Comparison of ENCODE assay signal across 10 mouse cellular contexts in genomic region chr3:95499496-95500140, GRCm38 (mm10). TPM values are rescaled to one million over a fixed set of nuclear protein-coding genes. Genes with fewer than 3 reads are reported as not detected.
DNase-seq lines count a peak whose midpoint lies in the region; ATAC-seq lines count a peak whose summit lies in the region.
"Had no signal": no experiment of that assay in that cellular context is flagged by ENCODE, and none has a peak within 500 bp of the region (broad histone marks: within the 10 kb centered on the region; RNA-seq: fewer than 3 reads in every experiment).

No protein-coding gene starts in this region.

- H3K4me2 ChIP-seq in kidney, embryonic 16.5 days (replicated peaks; ENCODE audit: low read depth, low read length) = peak overlapping the region; percentile 27
- H3K4me2 ChIP-seq in embryonic facial prominence, embryonic 15.5 days (replicated peaks) = peak overlapping the region; percentile 49
- H3K4me2 ChIP-seq: forebrain, embryonic 13.5 days had no signal

- no peak for DNase-seq in kidney, adult 8-10 months
- peak; percentile 25 for DNase-seq in lung, postnatal 14 days
- DNase-seq in thymus, postnatal 25 days = no peak

- H3K36me3 ChIP-seq in kidney, embryonic 16.5 days (ENCODE audit: insufficient read depth, low read length) = peaks cover 15% of the 10 kb centered on the region
- peaks cover 29% of the 10 kb centered on the region for H3K36me3 ChIP-seq in embryonic facial prominence, embryonic 15.5 days

- H3K27me3 ChIP-seq in kidney, embryonic 16.5 days (ENCODE audit: insufficient read depth, low read length) = no peaks in the 10 kb centered on the region
- H3K27me3 ChIP-seq in embryonic facial prominence, embryonic 15.5 days = no peaks in the 10 kb centered on the region
- H3K27me3 ChIP-seq: forebrain, embryonic 13.5 days had no signal

- ATAC-seq in kidney, embryonic 16.5 days (ENCODE audit: low FRiP score, low TSS enrichment) = no peak
- ATAC-seq in embryonic facial prominence, embryonic 15.5 days (ENCODE audit: insufficient number of reproducible peaks, low FRiP score, low TSS enrichment, low read depth) = no peak; the same call in 1 of the 2 replicates
- no peak for ATAC-seq in erythroid progenitor cell, adult 5-6 weeks (replicated peaks; ENCODE audit: low FRiP score, poor library complexity, severe bottlenecking)
- ATAC-seq: forebrain, embryonic 13.5 days had no signal

- WGBS in kidney, embryonic 16.5 days = 53% methylated on average over 10 of the region's 10 CpGs
- WGBS in embryonic facial prominence, embryonic 15.5 days = 27% methylated on average over 10 of the region's 10 CpGs

- H3K4me3 ChIP-seq in kidney, embryonic 16.5 days (ENCODE audit: low read length) = no peak overlapping the region
- H3K4me3 ChIP-seq in brown adipose tissue, adult 24 weeks (ENCODE audit: insufficient read depth, low read depth, low read length) = peak overlapping the region; percentile 20
- H3K4me3 ChIP-seq in embryonic facial prominence, embryonic 15.5 days (replicated peaks) = peak overlapping the region; percentile 40
- H3K4me3 ChIP-seq: forebrain, embryonic 13.5 days had no signal

- no peaks in the 10 kb centered on the region for H3K4me1 ChIP-seq in kidney, embryonic 16.5 days (ENCODE audit: insufficient read depth, low read length)
- H3K4me1 ChIP-seq in brown adipose tissue, adult 24 weeks (ENCODE audit: control insufficient read depth, insufficient read depth, insufficient read length, low read length) = 0 out of 2 replicates have a peak, but pooled peaks cover 3% of the 10 kb centered on the region
- H3K4me1 ChIP-seq in embryonic facial prominence, embryonic 15.5 days = peaks cover 7% of the 10 kb centered on the region

- no peak overlapping the region for H3K9ac ChIP-seq in kidney, embryonic 16.5 days (replicated peaks; ENCODE audit: low read length)
- H3K9ac ChIP-seq in embryonic facial prominence, embryonic 15.5 days = no peak overlapping the region
- H3K9ac ChIP-seq: forebrain, embryonic 13.5 days; liver, embryonic 14.5 days had no signal

- H3K9me3 ChIP-seq in kidney, embryonic 16.5 days (ENCODE audit: low read length) = no peaks in the 10 kb centered on the region
- H3K9me3 ChIP-seq in embryonic facial prominence, embryonic 15.5 days (replicated peaks) = no peaks in the 10 kb centered on the region
- H3K9me3 ChIP-seq: forebrain, embryonic 13.5 days had no signal

- H3K27ac ChIP-seq in kidney, embryonic 16.5 days (ENCODE audit: low read length) = no peak overlapping the region
- H3K27ac ChIP-seq in brown adipose tissue, adult 24 weeks (replicated peaks; ENCODE audit: low read depth, low read length) = peak overlapping the region; percentile 16; the same call in 1 of the 2 replicates
- peak overlapping the region; percentile 77 for H3K27ac ChIP-seq in embryonic facial prominence, embryonic 15.5 days (replicated peaks)
- H3K27ac ChIP-seq: forebrain, embryonic 13.5 days; liver, embryonic 14.5 days had no signal

RNA-seq across cellular contexts. Expression of gene Ctsk, which starts 0.6 kb away (rescaled TPM):
- 5.6 and 8.9 TPM in 2 replicates for polyA plus RNA-seq in kidney, embryonic 16.5 days (2015; fragmentation: Nextera tagmentation; extraction: Ambion mirVana)
- 7.5 and 12.3 TPM in 2 replicates for polyA plus RNA-seq in brown adipose tissue, adult 24 weeks (2012; ENCODE audit: insufficient read depth, insufficient read length, missing spikeins)
- 122 and 138 TPM in 2 replicates for polyA plus RNA-seq in embryonic facial prominence, embryonic 15.5 days (2015; fragmentation: Nextera tagmentation; extraction: Ambion mirVana)
- total RNA-seq in erythroid progenitor cell, adult 5-6 weeks (2015; ENCODE audit: low replicate concordance) = 3.4 TPM in 1 of 2 replicates, not detected in the other
- not detected in 2 replicates for total RNA-seq in erythroid progenitor cell, adult 5-6 weeks (2017; ENCODE audit: low replicate concordance)

RNA-seq across cellular contexts. Expression of gene Ctss, which starts 27.0 kb away (rescaled TPM):
- 12.1 and 12.4 TPM in 2 replicates for polyA plus RNA-seq in kidney, embryonic 16.5 days (2015; fragmentation: Nextera tagmentation; extraction: Ambion mirVana)
- 21.0 and 22.4 TPM in 2 replicates for polyA plus RNA-seq in brown adipose tissue, adult 24 weeks (2012; ENCODE audit: insufficient read depth, insufficient read length, missing spikeins)
- polyA plus RNA-seq in embryonic facial prominence, embryonic 15.5 days (2015; fragmentation: Nextera tagmentation; extraction: Ambion mirVana) = 22.1 and 22.2 TPM in 2 replicates
- total RNA-seq in erythroid progenitor cell, adult 5-6 weeks (2015; ENCODE audit: low replicate concordance) = 97.3 and 108 TPM in 2 replicates
- 104 and 120 TPM in 2 replicates for total RNA-seq in erythroid progenitor cell, adult 5-6 weeks (2017; ENCODE audit: low replicate concordance)

RNA-seq across cellular contexts. Expression of gene Hormad1, which starts 59.9 kb away (rescaled TPM):
- polyA plus RNA-seq in kidney, embryonic 16.5 days (2015; fragmentation: Nextera tagmentation; extraction: Ambion mirVana) = 0.17 TPM in 1 of 2 replicates, not detected in the other
- not detected in 2 replicates for polyA plus RNA-seq in brown adipose tissue, adult 24 weeks (2012; ENCODE audit: insufficient read depth, insufficient read length, missing spikeins)
- not detected in 2 replicates for polyA plus RNA-seq in embryonic facial prominence, embryonic 15.5 days (2015; fragmentation: Nextera tagmentation; extraction: Ambion mirVana)
- not detected in 2 replicates for total RNA-seq in erythroid progenitor cell, adult 5-6 weeks (2015; ENCODE audit: low replicate concordance)
- not detected in 2 replicates for total RNA-seq in erythroid progenitor cell, adult 5-6 weeks (2017; ENCODE audit: low replicate concordance)
- polyA plus RNA-seq: forebrain, embryonic 13.5 days; urinary bladder, adult 2 months had no signal
